Mouse (Mus musculus): Measurements from ENCODE around the gene Hcn2. TPM values are rescaled to one million over a fixed set of nuclear protein-coding genes. Genes with fewer than 3 reads are reported as not detected.
"Not testable (repeated sequence)": the region's sequence is repeated elsewhere in the genome, so short reads cannot be mapped to it uniquely, and the experiment has no call there.

The Hcn2 gene
- total RNA-seq, 2 experiments from 2014 or later, result 7.6 to 9.5 TPM

GRCm38 (mm10) chr10:79687513-79687912 lies 28.9 kb upstream of the Hcn2 start:
- DNase-seq, result no peak

- no peak for DNase-seq
These were observed 27.7 kb upstream of the Hcn2 start, which contains the start of gene Gzmm for GRCm38 (mm10) chr10:79688720-79689119. Gene Gzmm, plus strand, starts transcription at chr10:79689020.

- no peak for DNase-seq
These were observed 27.3 kb upstream of the Hcn2 start for GRCm38 (mm10) chr10:79689178-79689577.

- no peak for DNase-seq
These were observed 24.4 kb upstream of the Hcn2 start for GRCm38 (mm10) chr10:79691986-79692548.

- DNase-seq, result no peak
These were observed 22.7 kb upstream of the Hcn2 start for GRCm38 (mm10) chr10:79693580-79694378.

GRCm38 (mm10) chr10:79694379-79694655 lies 22.1 kb upstream of the Hcn2 start:
- DNase-seq, result no peak

- DNase-seq, result peak; percentile 92
These were observed 21.0 kb upstream of the Hcn2 start for GRCm38 (mm10) chr10:79695231-79696128.

- no peak for DNase-seq
These were observed 20.2 kb upstream of the Hcn2 start for GRCm38 (mm10) chr10:79696129-79696651.

GRCm38 (mm10) chr10:79697916-79698315 lies 18.5 kb upstream of the Hcn2 start:
- no peak for DNase-seq

GRCm38 (mm10) chr10:79698459-79698858 lies 18.0 kb upstream of the Hcn2 start:
- no peak for DNase-seq

GRCm38 (mm10) chr10:79700676-79701075 lies 15.8 kb upstream of the Hcn2 start:
- peak; percentile 68 for DNase-seq

- DNase-seq, result peak; percentile 78
These were observed 14.8 kb upstream of the Hcn2 start for GRCm38 (mm10) chr10:79701443-79702129.

- not testable (repeated sequence) for DNase-seq
These were observed 13.5 kb upstream of the Hcn2 start for GRCm38 (mm10) chr10:79702970-79703369.

- no peak for DNase-seq
These were observed 12.9 kb upstream of the Hcn2 start for GRCm38 (mm10) chr10:79703541-79703940.

GRCm38 (mm10) chr10:79704065-79704969 lies 12.1 kb upstream of the Hcn2 start, which contains the start of gene Bsg:
Gene Bsg, plus strand, starts transcription at chr10:79704491.
- DNase-seq, result peak; percentile 99

GRCm38 (mm10) chr10:79704970-79705360 lies 11.5 kb upstream of the Hcn2 start:
- DNase-seq, result no peak

- no peak for DNase-seq
These were observed 10.5 kb upstream of the Hcn2 start for GRCm38 (mm10) chr10:79705951-79706350.

- DNase-seq, result no peak
These were observed 9.9 kb upstream of the Hcn2 start for GRCm38 (mm10) chr10:79706406-79707094.

GRCm38 (mm10) chr10:79707162-79707561 lies 9.3 kb upstream of the Hcn2 start:
- DNase-seq, result no peak

GRCm38 (mm10) chr10:79707759-79708158 lies 8.7 kb upstream of the Hcn2 start:
- no peak for DNase-seq

- DNase-seq, result no peak
These were observed 7.8 kb upstream of the Hcn2 start for GRCm38 (mm10) chr10:79708668-79709067.

Data from heart, postnatal 4 days (tissue).